Mouse (Mus musculus): ENCODE data around the gene Aifm2.

GRCm38 (mm10) chr10:61757022-61757421 is 42.0 kb downstream of the Aifm2 start:
- no peak for TF ChIP-seq POLR2A (IDR thresholded peaks at IDR 0.05; ENCODE audit: borderline replicate concordance, low read depth, low read length)
- TF ChIP-seq CTCF (IDR thresholded peaks at IDR 0.05; ENCODE audit: low read depth, low read length), result no peak
